Mouse (Mus musculus): ENCODE results near the gene Mcoln1.
A peak's percentile ranks its signal among the peaks of the same experiment; 100 is the strongest.

Gene Mcoln1

DNA sequence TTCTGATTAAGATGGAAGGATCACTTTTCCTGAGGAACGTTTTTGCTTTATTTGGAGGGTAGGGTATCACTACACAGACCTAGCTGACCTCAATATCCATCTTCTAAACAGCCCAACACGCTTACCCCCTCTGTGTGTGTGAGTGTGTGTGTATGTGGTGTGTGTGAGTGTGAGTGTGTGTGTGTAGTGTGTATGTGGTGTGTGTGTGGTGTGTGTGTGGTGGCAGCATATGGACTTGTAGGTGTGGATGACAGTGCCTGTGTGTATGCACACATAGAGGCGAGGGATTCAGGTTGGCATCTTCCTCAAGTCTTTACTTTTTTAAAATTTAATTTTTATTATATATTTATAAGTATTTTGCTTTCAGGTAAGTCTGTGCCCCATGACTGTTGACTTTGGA, 1.7 kb upstream of the Mcoln1 start:
- DNase-seq (ENCODE audit: low read depth, low spot score), result no peak

GRCm38 (mm10) chr8:3499751-3500150, 506 bp upstream of the Mcoln1 start:
- DNase-seq (ENCODE audit: low read depth, low spot score), result no peak

- DNase-seq (ENCODE audit: low read depth, low spot score), result no peak
Observed at GRCm38 (mm10) chr8:3502217-3502616, 2.0 kb downstream of the Mcoln1 start.

DNA sequence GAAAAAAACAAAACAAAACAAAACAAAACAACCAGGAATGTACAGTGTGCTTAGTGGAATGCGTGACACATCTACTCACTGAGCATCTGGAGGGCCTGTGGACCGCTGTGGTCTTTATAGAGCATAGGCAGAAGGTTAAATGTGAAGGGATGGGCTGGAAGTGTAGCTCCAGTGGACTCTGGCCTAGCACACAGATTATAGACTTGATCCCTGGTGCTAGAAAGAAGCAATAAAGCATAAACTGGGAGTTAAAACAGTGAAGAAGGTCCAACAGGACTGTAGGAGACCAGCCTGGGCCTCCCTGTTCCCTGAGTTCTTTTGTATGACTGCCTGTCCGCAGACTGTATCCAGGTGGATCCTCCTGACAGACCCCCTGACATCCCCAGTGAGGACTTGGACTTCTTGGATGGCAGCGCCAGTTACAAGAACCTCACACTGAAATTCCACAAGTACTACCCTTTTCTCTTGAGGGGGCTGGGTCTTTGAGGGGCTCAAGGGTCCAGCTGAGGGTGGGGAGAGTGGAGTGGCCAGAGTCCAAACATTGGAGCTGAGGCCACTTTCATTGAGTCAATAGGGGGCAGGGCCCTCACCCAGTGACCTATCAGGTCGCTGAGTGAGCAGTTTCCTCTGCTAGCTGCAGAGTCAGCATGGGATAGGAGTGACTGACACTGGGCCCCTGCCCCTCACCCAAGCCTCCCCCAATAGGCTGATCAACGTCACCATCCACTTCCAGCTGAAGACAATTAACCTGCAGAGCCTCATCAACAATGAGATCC, 7.9 kb downstream of the Mcoln1 start:
- DNase-seq (ENCODE audit: low read depth, low spot score), result no peak

DNA sequence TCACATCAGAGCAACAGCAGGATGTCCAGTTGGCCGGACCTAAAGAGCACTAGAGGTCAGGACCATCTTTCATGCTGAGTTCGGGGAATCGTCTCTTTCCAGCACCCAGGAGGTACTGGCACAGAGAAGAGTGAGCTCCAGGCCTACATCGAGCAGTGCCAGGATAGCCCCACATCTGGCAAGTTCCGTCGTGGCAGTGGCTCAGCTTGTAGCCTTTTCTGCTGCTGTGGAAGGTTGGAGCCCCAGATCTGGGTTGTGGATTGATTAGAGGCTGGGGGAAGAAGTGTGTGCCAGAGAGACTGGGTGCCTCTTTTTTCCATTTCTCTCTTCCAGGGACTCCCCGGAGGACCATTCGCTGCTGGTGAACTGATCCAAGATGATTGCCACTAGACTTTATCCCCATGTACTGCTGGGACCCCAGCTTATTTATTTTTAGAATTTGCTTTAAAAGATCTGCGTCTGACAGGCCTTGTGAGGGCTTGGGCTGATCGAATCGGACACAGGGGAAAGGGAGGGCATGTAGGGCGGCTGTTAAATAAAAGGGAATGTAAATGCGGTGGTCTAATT, 14.5 kb downstream of the Mcoln1 start:
- DNase-seq (ENCODE audit: low read depth, low spot score), result no peak

DNA sequence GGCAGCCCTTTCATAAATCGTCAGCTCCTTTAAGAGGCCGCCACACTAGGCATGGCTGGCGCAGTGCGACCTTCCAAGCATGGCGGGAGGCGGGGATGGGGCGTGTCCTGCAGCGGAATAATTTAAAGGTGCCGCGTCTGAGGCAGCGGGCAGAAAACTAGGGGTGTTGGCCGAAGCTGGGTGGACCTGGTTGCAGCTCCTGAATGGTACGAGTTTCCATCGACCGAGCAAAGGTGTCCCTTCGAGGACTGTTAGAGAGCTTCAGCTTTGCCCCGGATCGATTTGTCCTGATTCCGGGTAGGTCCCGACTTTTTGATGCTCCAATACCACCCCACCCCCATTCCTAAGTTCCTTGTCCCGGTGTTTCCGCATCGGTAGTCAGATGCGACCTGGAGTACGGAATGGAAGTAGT, 15.0 kb downstream of the Mcoln1 start, which contains the start of gene Pnpla6:
Gene Pnpla6 (plus strand): TSS at position 125 of the 412 bp plus-strand sequence.
- DNase-seq (ENCODE audit: low read depth, low spot score), result peak; percentile 60

GRCm38 (mm10) chr8:3515771-3516417, 15.6 kb downstream of the Mcoln1 start:
- DNase-seq (ENCODE audit: low read depth, low spot score), result peak; percentile 13

GRCm38 (mm10) chr8:3516450-3517116, 16.3 kb downstream of the Mcoln1 start:
- peak; percentile 83 for DNase-seq (ENCODE audit: low read depth, low spot score)

GRCm38 (mm10) chr8:3517117-3517495, 16.8 kb downstream of the Mcoln1 start:
- DNase-seq (ENCODE audit: low read depth, low spot score), result no peak

- no peak for DNase-seq (ENCODE audit: low read depth, low spot score)
Observed at GRCm38 (mm10) chr8:3522007-3522697, 21.9 kb downstream of the Mcoln1 start.

DNA sequence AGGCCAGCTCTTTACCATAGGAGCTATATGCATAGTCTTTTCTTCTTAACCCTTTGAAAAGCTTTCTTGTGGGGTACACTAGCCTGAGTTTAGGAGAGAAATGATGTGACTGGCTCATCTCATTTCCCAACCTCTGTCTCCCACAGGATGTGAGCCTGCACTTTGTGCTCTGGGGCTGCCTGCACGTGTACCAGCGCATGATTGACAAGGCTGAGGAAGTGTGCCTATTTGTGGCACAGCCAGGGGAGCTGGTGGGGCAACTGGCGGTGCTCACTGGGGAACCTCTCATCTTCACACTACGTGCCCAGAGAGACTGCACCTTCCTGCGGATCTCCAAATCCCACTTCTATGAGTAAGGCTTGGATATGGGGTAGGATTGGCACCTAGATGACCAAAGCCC, 30.6 kb downstream of the Mcoln1 start:
- DNase-seq (ENCODE audit: low read depth, low spot score), result no peak

GRCm38 (mm10) chr8:3531936-3532335, 31.7 kb downstream of the Mcoln1 start:
- no peak for DNase-seq (ENCODE audit: low read depth, low spot score)

- no peak for DNase-seq (ENCODE audit: low read depth, low spot score)
Observed at GRCm38 (mm10) chr8:3536053-3536841, 36.0 kb downstream of the Mcoln1 start.

DNA sequence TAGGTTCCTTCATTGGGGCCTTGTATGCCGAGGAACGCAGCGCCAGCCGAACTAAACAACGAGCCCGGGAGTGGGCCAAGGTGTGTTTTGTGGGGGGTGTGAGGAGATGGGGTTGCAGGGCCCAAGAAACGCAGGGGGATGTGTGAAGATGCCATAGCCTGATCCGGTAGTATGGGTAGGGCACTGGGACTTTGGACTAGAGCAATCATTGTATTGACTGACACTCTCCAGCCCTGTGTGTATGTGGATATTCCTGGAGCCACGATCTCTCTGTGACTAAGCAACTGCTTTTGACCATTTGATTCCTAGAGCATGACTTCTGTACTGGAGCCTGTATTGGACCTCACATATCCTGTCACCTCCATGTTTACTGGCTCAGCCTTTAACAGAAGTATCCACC, 36.7 kb downstream of the Mcoln1 start:
- DNase-seq (ENCODE audit: low read depth, low spot score), result no peak

GRCm38 (mm10) chr8:3537666-3538065, 37.4 kb downstream of the Mcoln1 start:
- DNase-seq (ENCODE audit: low read depth, low spot score), result no peak

DNA sequence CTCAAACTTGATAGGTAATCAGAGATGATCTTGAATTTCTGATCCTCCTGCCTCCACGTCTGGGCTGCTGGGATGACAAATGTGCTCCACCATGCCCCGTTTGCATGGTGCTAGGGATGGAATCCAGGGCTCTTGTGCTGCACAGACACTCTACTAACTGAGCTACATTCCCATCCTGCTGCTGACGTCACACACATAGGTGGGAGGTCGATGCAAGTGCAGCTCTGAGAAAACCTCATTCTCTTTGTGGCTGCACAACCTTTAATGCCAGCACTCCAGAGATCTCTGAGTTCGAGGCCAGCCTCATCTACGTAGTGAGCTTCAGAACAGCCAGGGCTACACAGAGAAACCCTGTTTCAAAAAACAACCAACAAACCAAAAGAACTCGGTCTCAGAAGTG, 38.9 kb downstream of the Mcoln1 start:
- DNase-seq (ENCODE audit: low read depth, low spot score), result no peak

DNA sequence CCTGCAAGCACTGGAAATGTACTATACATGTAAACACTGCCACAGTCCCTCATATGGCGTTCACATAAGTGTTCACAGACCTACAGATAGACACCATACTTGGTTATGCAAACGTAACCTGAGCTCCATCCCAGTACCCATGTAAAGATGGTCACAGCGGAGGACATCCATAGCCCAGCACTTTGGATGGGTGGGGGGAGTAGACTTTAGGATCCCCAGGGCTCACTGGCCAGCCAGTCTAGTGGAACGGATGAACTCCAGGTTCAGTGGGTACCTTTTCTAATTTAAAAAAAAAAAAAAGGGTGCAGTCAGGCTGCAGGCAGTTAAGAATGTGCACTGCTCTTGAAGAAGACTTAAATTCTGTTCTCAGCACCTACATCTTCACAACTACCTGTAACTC, 39.8 kb downstream of the Mcoln1 start:
- DNase-seq (ENCODE audit: low read depth, low spot score), result no peak

- DNase-seq (ENCODE audit: low read depth, low spot score), result no peak
Observed at GRCm38 (mm10) chr8:3546511-3546910, 46.3 kb downstream of the Mcoln1 start.

DNA sequence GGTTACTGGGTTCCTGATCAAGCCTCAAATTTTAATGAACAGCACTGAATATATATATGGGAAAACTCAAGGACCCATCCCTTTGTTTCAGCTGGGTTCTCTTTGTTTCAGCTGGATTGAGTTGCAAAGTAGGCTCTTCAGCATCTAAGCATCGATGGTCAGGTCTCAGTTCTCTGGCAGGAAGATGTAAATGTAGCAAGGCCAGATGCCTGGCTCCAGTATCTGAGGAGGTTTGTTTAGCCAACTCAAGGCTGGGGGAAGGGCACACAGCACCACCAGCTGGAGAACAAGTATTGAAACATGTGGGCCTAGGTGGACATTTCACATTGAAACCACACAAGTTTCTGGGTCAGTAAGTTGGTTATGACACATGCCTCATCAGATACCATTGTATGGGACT, 52.0 kb downstream of the Mcoln1 start:
- no peak for DNase-seq (ENCODE audit: low read depth, low spot score)

DNA sequence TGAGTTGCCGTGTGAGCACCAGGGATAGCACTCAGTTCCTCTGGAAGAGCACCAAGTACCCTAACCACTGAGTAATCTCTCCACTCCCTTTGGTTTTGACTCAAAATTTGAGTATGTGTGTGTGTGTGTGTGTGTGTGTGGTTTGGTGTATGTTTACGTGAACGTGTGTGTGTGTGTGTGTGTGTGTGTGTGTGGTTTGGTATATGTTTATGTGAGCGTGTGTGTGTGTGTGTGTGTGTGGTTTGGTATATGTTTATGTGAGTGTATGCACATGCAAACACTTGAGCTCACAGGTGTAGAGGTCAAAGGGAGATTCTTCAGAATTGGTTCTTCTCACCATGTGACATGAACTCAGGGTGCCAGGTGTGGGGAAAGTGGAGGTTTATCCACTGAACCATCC, 55.9 kb downstream of the Mcoln1 start:
- no peak for DNase-seq (ENCODE audit: low read depth, low spot score)
